10 mouse cellular contexts compared by ENCODE assay signal in the genomic region with DNA sequence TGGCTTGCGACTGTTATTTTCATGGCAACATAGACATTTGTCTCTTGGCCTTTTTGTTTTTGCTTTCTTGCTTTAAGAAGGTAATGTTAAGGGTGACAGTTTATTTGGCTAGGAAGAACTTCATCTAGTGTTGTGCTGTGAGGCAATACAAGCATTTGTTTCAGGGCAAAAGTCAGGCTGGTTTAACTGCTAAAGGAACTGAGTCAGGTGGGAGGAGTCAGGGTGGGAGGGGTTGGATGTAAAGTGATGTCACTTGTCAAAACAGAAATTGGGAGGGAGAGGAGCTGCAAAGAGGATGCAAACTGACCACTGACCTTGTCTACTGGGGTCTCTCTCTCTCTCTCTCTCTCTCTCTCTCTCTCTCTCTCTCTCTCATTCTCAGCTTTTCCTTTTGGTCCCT. TPM values are rescaled to one million over a fixed set of nuclear protein-coding genes. Genes with fewer than 3 reads are reported as not detected.
DNase-seq lines count a peak whose midpoint lies in the region; TF ChIP-seq lines count a peak whose summit lies in the region.
"Had no signal": no experiment of that assay in that cellular context is flagged by ENCODE, and none has a peak within 500 bp of the region (broad histone marks: within the 10 kb centered on the region; RNA-seq: fewer than 3 reads in every experiment).

No protein-coding gene starts in this region.

- H3K4me3 ChIP-seq in layer of hippocampus, adult 2 months, result peak overlapping the region; percentile 79

- no peak for TF ChIP-seq CTCF in layer of hippocampus, adult 2 months (conservative IDR thresholded peaks at IDR 0.05)

- H3K27ac ChIP-seq in layer of hippocampus, adult 2 months, result no peak overlapping the region

- DNase-seq in layer of hippocampus, adult 2 months (ENCODE audit: low spot score in 2 of 2), result no peak
- no peak for DNase-seq in layer of hippocampus, adult 11-12 months (ENCODE audit: low spot score)
- peak; percentile 35 for DNase-seq in 3134 (ENCODE audit: extremely low read depth, insufficient read length, low spot score)
- DNase-seq in R1 (ENCODE audit: low read depth, low spot score), result peak; percentile 19
- peak; percentile 65 for DNase-seq in lung, postnatal 36 days
- DNase-seq in layer of hippocampus, postnatal 25 days (ENCODE audit: extremely low spot score in 1 of 2, low spot score in 1 of 2), result no peak
- DNase-seq in heart, postnatal 36 days, result no peak
- DNase-seq: cerebellum, adult 2 months; embryo, embryonic 11 days; left cerebral cortex, postnatal 4 days had no signal

- intact Hi-C loops in heart, postnatal 36 days (cut with DNase I), result loop anchor here (10.0 kb wide), 1 partner anchor 794 kb away; no protein-coding TSS in a partner anchor

RNA-seq across cellular contexts. Expression of a gene that starts 2.7 kb away (rescaled TPM):
- 1 to 10 TPM; 2.6 to 3.2 TPM for total RNA-seq in layer of hippocampus, adult 2 months (2021)
- 1 to 10 TPM; 2.5 to 3.1 TPM for total RNA-seq in layer of hippocampus, postnatal 25 days (2021)
- total RNA-seq in heart, postnatal 36 days (2021), result under 1 TPM in 1 of 2 experiments, not detected in 1; 0.05 TPM

RNA-seq across cellular contexts. Expression of a gene that starts 7.0 kb away (rescaled TPM):
- 10 to 100 TPM; 42.4 to 47.8 TPM for total RNA-seq in layer of hippocampus, adult 2 months (2021)
- total RNA-seq in layer of hippocampus, postnatal 25 days (2021), result 10 to 100 TPM; 43.2 to 46.5 TPM
- total RNA-seq in heart, postnatal 36 days (2021), result 1 to 10 TPM; 3.2 to 3.4 TPM

Comparison
In these comparisons a context has a peak if more than half of its experiments do, and no peak if none do; other contexts are left out.
1. DNase-seq: peak in 3134 (single experiment), R1 (single experiment) and lung, postnatal 36 days (single experiment); none in layer of hippocampus, adult 2 months (0 of 2), layer of hippocampus, adult 11-12 months (single experiment), layer of hippocampus, postnatal 25 days (0 of 2) and heart, postnatal 36 days (0 of 2).
2. RNA of a gene that starts 7.0 kb away (total RNA-seq): 42.4 to 47.8 TPM in layer of hippocampus, adult 2 months and 43.2 to 46.5 TPM in layer of hippocampus, postnatal 25 days; 3.2 to 3.4 TPM in heart, postnatal 36 days; every median in the first group is over 4 times any median in the second.